Mouse (Mus musculus) heart, postnatal 0 days (tissue): ENCODE results near the gene Ret.

Experiments
- CTCF ChIP-seq: IDR thresholded peaks from 2 replicates; pipeline ENCODE4 v1.5.1; 2016; ENCODE audit warnings: antibody characterized with exemption, control low read depth, low read depth
- EP300 ChIP-seq: IDR thresholded peaks from 2 replicates; pipeline ENCODE4 v1.6.1; 2016; ENCODE audit warnings: antibody characterized with exemption, low read depth

DNA sequence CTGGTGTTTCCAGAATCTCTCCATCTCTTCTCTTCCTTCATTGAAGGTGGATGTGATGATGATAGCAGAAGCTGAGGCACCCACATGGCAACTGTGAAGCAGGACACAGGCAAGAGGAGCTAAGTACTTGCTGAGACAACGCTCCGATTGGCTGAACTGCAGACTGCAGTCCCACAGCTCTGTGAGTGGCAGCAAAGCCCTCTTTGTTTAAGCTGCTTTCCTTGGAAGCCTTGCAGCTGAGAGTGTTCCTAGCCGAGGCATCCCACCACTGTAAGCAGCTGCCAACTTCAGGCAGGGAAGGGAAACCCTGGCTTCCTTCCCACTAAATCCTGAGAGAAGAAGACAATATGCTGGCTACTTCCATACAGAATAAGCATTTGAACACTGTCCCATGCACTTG, 28.6 kb upstream of the Ret start:
- TF ChIP-seq CTCF (no peak), EP300 (no peak)
